Mouse (Mus musculus) forebrain, embryonic 14.5 days (tissue): ENCODE data around the gene Alkbh3. TPM values are rescaled to one million over a fixed set of nuclear protein-coding genes. Genes with fewer than 3 reads are reported as not detected.

ENCODE experiments used
- ATAC-seq: fragments of 200-750 bp; cut with Nextera tagmentation; 2 replicates; pipeline ENCODE4 v1.8.0; 2017; ENCODE audit warnings: mild to moderate bottlenecking, moderate library complexity
- DNase-seq: peaks from one replicate; pipeline ENCODE4 v3.0.0-alpha.2; 2015; ENCODE audit warnings: low spot score
- H3K27ac ChIP-seq: fragments of 300-500 bp; sonication (generic); 2 replicates; pipeline ENCODE4 v1.5.1; 2014; ENCODE audit warnings: low read depth, mild to moderate bottlenecking, control low read depth, low read length, moderate library complexity
- H3K27me3 ChIP-seq: fragments of 300-500 bp; sonication (generic); replicated peaks from 2 replicates; pipeline ENCODE4 v1.6.1; 2014; ENCODE audit warnings: low read length, control low read depth, mixed read lengths; ENCODE audit not compliant: control insufficient read depth, insufficient read depth
- H3K36me3 ChIP-seq: fragments of 300-500 bp; sonication (generic); 2 replicates; pipeline ENCODE4 v1.6.1; 2014; ENCODE audit warnings: low read length, control low read depth; ENCODE audit not compliant: control insufficient read depth, insufficient read depth
- H3K4me1 ChIP-seq: fragments of 300-500 bp; sonication (generic); 2 replicates; pipeline ENCODE4 v1.6.1; 2014; ENCODE audit warnings: antibody characterized with exemption, low read length, control low read depth; ENCODE audit not compliant: control insufficient read depth, insufficient read depth
- H3K4me2 ChIP-seq: fragments of 300-500 bp; sonication (generic); 2 replicates; pipeline ENCODE4 v1.6.1; 2014; ENCODE audit warnings: mild to moderate bottlenecking, control low read depth, low read length
- H3K4me3 ChIP-seq: fragments of 300-500 bp; sonication (generic); 2 replicates; pipeline ENCODE4 v1.5.1; 2014; ENCODE audit warnings: low read depth, low read length, control low read depth
- H3K9ac ChIP-seq: fragments of 300-500 bp; sonication (generic); 2 replicates; pipeline ENCODE4 v1.6.1; 2014; ENCODE audit warnings: mild to moderate bottlenecking, low read length, control low read depth, moderate library complexity
- H3K9me3 ChIP-seq: fragments of 300-500 bp; sonication (generic); replicated peaks from 2 replicates; pipeline ENCODE4 v1.6.1; 2016; ENCODE audit warnings: low read length, control low read depth, mixed read lengths; ENCODE audit not compliant: control insufficient read depth
- WGBS: fragments of 180-500 bp; shearing (Covaris S2); extraction: QIAGEN DNeasy Blood & Tissue Kit; methylation state at CpG from one replicate; pipeline ENCODE4 v1.1.7; 2014; 5-methylcytosine and 5-hydroxymethylcytosine counted together
- polyA plus RNA-seq: library from polyadenylated mRNA; unstranded; fragments of >200 nt; fragmentation: Nextera tagmentation; extraction: Ambion mirVana; gene quantifications from 2 replicates; pipeline ENCODE4 v1.2.1, GENCODE M21; 2014

Gene Alkbh3
- 47.5 and 52.2 TPM in 2 replicates for polyA plus RNA-seq

- Histone ChIP-seq H3K9ac (peak within 1 kb of the TSS; percentile 85), H3K36me3 (peaks cover 27% of the 10 kb centered on the region), H3K4me2 (peak within 1 kb of the TSS; percentile 69), H3K9me3 (peaks cover 4% of the 10 kb centered on the region; the same call in 1 of the 2 replicates), H3K4me1 (peaks cover 10% of the 10 kb centered on the region), H3K27me3 (no peaks in the 10 kb centered on the region; the same call in 1 of the 2 replicates), H3K4me3 (peak within 1 kb of the TSS; percentile 82), H3K27ac (no peak within 1 kb of the TSS)
- peak; percentile 100 for ATAC-seq
- WGBS = 6% methylated on average over 47 of the region's 47 CpGs
- peak; percentile 97 for DNase-seq
These were observed at the start of gene Alkbh3 for GRCm38 (mm10) chr2:94010335-94011291. Alkbh3 (minus strand) TSS chr2:94010807.

GRCm38 (mm10) chr2:94059459-94059858 lies 48.9 kb upstream of the Alkbh3 start:
- Histone ChIP-seq H3K9ac (no peak overlapping the region), H3K27ac (no peak overlapping the region), H3K4me3 (no peak overlapping the region), H3K9me3 (no peaks in the 10 kb centered on the region), H3K4me2 (no peak overlapping the region), H3K27me3 (no peaks in the 10 kb centered on the region), H3K36me3 (no peaks in the 10 kb centered on the region), H3K4me1 (no peaks in the 10 kb centered on the region)
- DNase-seq (peak; percentile 32), ATAC-seq (no peak)
- WGBS = 77% methylated on average over 5 of the region's 5 CpGs

GRCm38 (mm10) chr2:94054813-94055212 lies 44.2 kb upstream of the Alkbh3 start:
- no peaks in the 10 kb centered on the region for H3K4me1 ChIP-seq

GRCm38 (mm10) chr2:94051952-94052351 lies 41.3 kb upstream of the Alkbh3 start:
- ATAC-seq (no peak), DNase-seq (no peak)
- Histone ChIP-seq H3K4me3 (no peak overlapping the region), H3K4me2 (no peak overlapping the region), H3K9ac (no peak overlapping the region), H3K27me3 (no peaks in the 10 kb centered on the region), H3K27ac (no peak overlapping the region), H3K36me3 (no peaks in the 10 kb centered on the region), H3K9me3 (no peaks in the 10 kb centered on the region), H3K4me1 (peaks cover 9% of the 10 kb centered on the region; the same call in 1 of the 2 replicates)
- WGBS = 59% methylated on average over 5 of the region's 5 CpGs

More at GRCm38 (mm10) chr2:94054813-94055212, 44.2 kb upstream of the Alkbh3 start:
- DNase-seq (peak; percentile 82), ATAC-seq (peak; percentile 74)
- no peaks in the 10 kb centered on the region for H3K9me3 ChIP-seq
- no peak overlapping the region for H3K4me2 ChIP-seq
- no peaks in the 10 kb centered on the region for H3K27me3 ChIP-seq
- H3K36me3 ChIP-seq = no peaks in the 10 kb centered on the region
- H3K4me3 ChIP-seq = no peak overlapping the region
- no peak overlapping the region for H3K27ac ChIP-seq
- H3K9ac ChIP-seq = no peak overlapping the region

GRCm38 (mm10) chr2:94050901-94051300 lies 40.3 kb upstream of the Alkbh3 start:
- Histone ChIP-seq H3K4me3 (no peak overlapping the region), H3K27ac (no peak overlapping the region), H3K4me2 (no peak overlapping the region), H3K9me3 (no peaks in the 10 kb centered on the region), H3K9ac (no peak overlapping the region), H3K4me1 (peaks cover 9% of the 10 kb centered on the region; the same call in 1 of the 2 replicates), H3K27me3 (no peaks in the 10 kb centered on the region), H3K36me3 (no peaks in the 10 kb centered on the region)
- ATAC-seq (no peak), DNase-seq (no peak)
- WGBS = 98% methylated on average over 3 of the region's 3 CpGs

GRCm38 (mm10) chr2:94049471-94050176 lies 39.0 kb upstream of the Alkbh3 start:
- H3K27me3 ChIP-seq = no peaks in the 10 kb centered on the region
- H3K9me3 ChIP-seq = no peaks in the 10 kb centered on the region
- no peaks in the 10 kb centered on the region for H3K36me3 ChIP-seq
- DNase-seq (peak; percentile 69), ATAC-seq (peak; percentile 67)
- H3K4me3 ChIP-seq = no peak overlapping the region
- H3K4me2 ChIP-seq = no peak overlapping the region
- WGBS = 73% methylated on average over 5 of the region's 5 CpGs
- peak overlapping the region; percentile 22 for H3K27ac ChIP-seq
- H3K9ac ChIP-seq = no peak overlapping the region
- H3K4me1 ChIP-seq = peaks cover 19% of the 10 kb centered on the region

- Histone ChIP-seq H3K27ac (peak overlapping the region; percentile 22), H3K27me3 (no peaks in the 10 kb centered on the region), H3K9me3 (no peaks in the 10 kb centered on the region), H3K4me1 (peaks cover 24% of the 10 kb centered on the region), H3K9ac (0 out of 2 replicates have a peak overlapping the region, but pooled peaks have one; percentile 10), H3K4me2 (no peak overlapping the region), H3K36me3 (no peaks in the 10 kb centered on the region), H3K4me3 (no peak overlapping the region)
- 58% methylated on average over 5 of the region's 5 CpGs for WGBS
- DNase-seq (peak; percentile 20), ATAC-seq (0 out of 2 replicates have a peak, but pooled peaks have one; percentile 27)
These were observed 38.3 kb upstream of the Alkbh3 start for GRCm38 (mm10) chr2:94048733-94049470.

- Histone ChIP-seq H3K9me3 (no peaks in the 10 kb centered on the region), H3K9ac (no peak overlapping the region), H3K27ac (peak overlapping the region; percentile 22), H3K4me1 (peaks cover 24% of the 10 kb centered on the region), H3K27me3 (no peaks in the 10 kb centered on the region), H3K36me3 (no peaks in the 10 kb centered on the region), H3K4me3 (no peak overlapping the region), H3K4me2 (no peak overlapping the region)
- 17% methylated on average over 1 of the region's 1 CpGs for WGBS
- no peak; the same call in 1 of the 2 replicates for ATAC-seq
- DNase-seq = peak; percentile 59
These were observed 37.7 kb upstream of the Alkbh3 start for GRCm38 (mm10) chr2:94048271-94048670.
